In genomic region chr3:86214248-86214647, GRCm38 (mm10) we compare ENCODE assay signal across 21 mouse cellular contexts.
"Had no signal": no experiment of that assay in that cellular context is flagged by ENCODE, and none has a peak within 500 bp of the region (broad histone marks: within the 10 kb centered on the region; RNA-seq: fewer than 3 reads in every experiment).

No protein-coding gene starts in this region.

- H3K4me2 ChIP-seq: lung, embryonic 15.5 days; midbrain, embryonic 12.5 days; neural tube, embryonic 13.5 days; neural tube, embryonic 15.5 days had no signal

- H3K4me3 ChIP-seq: lung, embryonic 15.5 days; midbrain, embryonic 10.5 days; midbrain, embryonic 12.5 days; myocyte; neural tube, embryonic 13.5 days; neural tube, embryonic 15.5 days had no signal

- ATAC-seq: lung, postnatal 0 days; midbrain, embryonic 16.5 days had no signal

- H3K9me3 ChIP-seq: lung, embryonic 15.5 days; midbrain, embryonic 10.5 days; midbrain, embryonic 12.5 days; neural tube, embryonic 13.5 days; neural tube, embryonic 15.5 days had no signal

- DNase-seq: lung, adult 2 months; lung, postnatal 14 days; lung, postnatal 36 days; midbrain, embryonic 14.5 days; retina, postnatal 1 day; right cerebral cortex, adult 18-20 months; right cerebral cortex, postnatal 25 days; right cerebral cortex, postnatal 4 days; spleen, adult 18-20 months; thymus, adult 18-20 months; thymus, postnatal 14 days; thymus, postnatal 36 days had no signal

- H3K4me1 ChIP-seq: lung, embryonic 15.5 days; midbrain, embryonic 10.5 days; midbrain, embryonic 12.5 days; neural tube, embryonic 13.5 days; neural tube, embryonic 15.5 days had no signal

- H3K36me3 ChIP-seq: lung, embryonic 15.5 days; midbrain, embryonic 10.5 days; midbrain, embryonic 12.5 days; neural tube, embryonic 13.5 days; neural tube, embryonic 15.5 days had no signal

- H3K27me3 ChIP-seq: lung, embryonic 15.5 days; midbrain, embryonic 12.5 days; neural tube, embryonic 13.5 days; neural tube, embryonic 15.5 days had no signal

- H3K27ac ChIP-seq: lung, embryonic 15.5 days; macrophage; midbrain, embryonic 10.5 days; midbrain, embryonic 12.5 days; neural tube, embryonic 13.5 days; neural tube, embryonic 15.5 days had no signal

- H3K9ac ChIP-seq: lung, embryonic 15.5 days; midbrain, embryonic 12.5 days; neural tube, embryonic 13.5 days; neural tube, embryonic 15.5 days had no signal
